Mouse (Mus musculus) leukemia stem cell, adult 10-12 weeks (primary cell): ENCODE data around the gene Rnd3. TPM values are rescaled to one million over a fixed set of nuclear protein-coding genes. Genes with fewer than 3 reads are reported as not detected.

Source experiments
- polyA plus RNA-seq: library from polyadenylated mRNA; stranded (reverse); fragments of >175 nt; gene quantifications from 2 replicates; pipeline ENCODE4 v1.2.3, GENCODE M21; 2012; ENCODE audit warnings: low replicate concordance

Gene Rnd3
- polyA plus RNA-seq, result 0.14 TPM in 1 of 2 replicates, not detected in the other

GRCm38 (mm10) chr2:51148975-51149374, at the start of gene Rnd3:
Gene Rnd3 (minus strand): TSS chr2:51149111.

